Mouse (Mus musculus) kidney, embryonic 14.5 days (tissue): ENCODE measurements around the gene Tgfb1. TPM values are rescaled to one million over a fixed set of nuclear protein-coding genes. Genes with fewer than 3 reads are reported as not detected.

Experiments used
- ATAC-seq: fragments of 200-750 bp; cut with Nextera tagmentation; 2 replicates; pipeline ENCODE4 v1.8.0; 2017; ENCODE audit warnings: moderate number of reproducible peaks, mild to moderate bottlenecking, moderate TSS enrichment, moderate library complexity; ENCODE audit not compliant: low FRiP score, low TSS enrichment
- H3K27ac ChIP-seq: fragments of 300-500 bp; sonication (generic); 2 replicates; pipeline ENCODE4 v1.5.1; 2014; ENCODE audit warnings: low read depth, mild to moderate bottlenecking, low read length, moderate library complexity, mixed read lengths
- H3K27me3 ChIP-seq: fragments of 300-500 bp; sonication (generic); 2 replicates; pipeline ENCODE4 v1.6.1; 2014; ENCODE audit warnings: mild to moderate bottlenecking, low read length; ENCODE audit not compliant: control insufficient read depth, insufficient read depth
- H3K36me3 ChIP-seq: fragments of 300-500 bp; sonication (generic); 2 replicates; pipeline ENCODE4 v1.6.1; 2014; ENCODE audit warnings: low read length, mixed read lengths; ENCODE audit not compliant: control insufficient read depth, insufficient read depth
- H3K4me1 ChIP-seq: fragments of 300-500 bp; sonication (generic); 2 replicates; pipeline ENCODE4 v1.6.1; 2014; ENCODE audit warnings: low read length, mixed read lengths; ENCODE audit not compliant: control insufficient read depth, insufficient read depth
- H3K4me2 ChIP-seq: fragments of 300-500 bp; sonication (generic); replicated peaks from 2 replicates; pipeline ENCODE4 v1.6.1; 2014; ENCODE audit warnings: low read depth, mild to moderate bottlenecking, low read length
- H3K4me3 ChIP-seq: fragments of 300-500 bp; sonication (generic); 2 replicates; pipeline ENCODE4 v1.5.1; 2014; ENCODE audit warnings: mild to moderate bottlenecking, low read length
- H3K9ac ChIP-seq: fragments of 300-500 bp; sonication (generic); 2 replicates; pipeline ENCODE4 v1.6.1; 2014; ENCODE audit warnings: low read depth, mild to moderate bottlenecking, low read length, moderate library complexity
- H3K9me3 ChIP-seq: fragments of 300-500 bp; sonication (generic); 2 replicates; pipeline ENCODE4 v1.6.1; 2016; ENCODE audit warnings: low read length; ENCODE audit not compliant: control insufficient read depth
- WGBS: fragments of 180-500 bp; shearing (Covaris S2); extraction: QIAGEN DNeasy Blood & Tissue Kit; methylation state at CpG from one replicate; pipeline ENCODE4 v1.1.7; 2014; 5-methylcytosine and 5-hydroxymethylcytosine counted together
- polyA plus RNA-seq: library from polyadenylated mRNA; unstranded; fragments of >200 nt; fragmentation: Nextera tagmentation; extraction: Ambion mirVana; gene quantifications from 2 replicates; pipeline ENCODE4 v1.2.1, GENCODE M21; 2014

Tgfb1 gene
- polyA plus RNA-seq, 1 experiment from 2014 or later: 5.1 TPM

DNA sequence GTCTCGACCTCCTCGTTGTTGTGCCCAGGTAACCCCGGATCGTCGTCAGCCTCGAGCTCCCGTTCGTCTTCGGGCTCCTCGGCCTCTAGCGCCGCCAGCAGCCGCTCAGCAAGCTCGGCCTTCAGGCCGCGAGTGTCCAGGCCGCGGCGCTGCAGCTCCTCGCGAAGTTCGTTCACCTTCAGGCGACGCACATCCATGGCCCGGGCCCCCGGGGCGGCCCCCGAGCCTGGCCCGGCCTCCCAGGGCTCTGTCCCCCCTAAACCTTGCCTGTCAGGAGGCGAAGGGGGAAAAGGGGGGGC, 67.6 kb downstream of the Tgfb1 start:
- Histone ChIP-seq H3K4me3 (peak overlapping the region; percentile 97), H3K9ac (peak overlapping the region; percentile 100), H3K9me3 (no peaks in the 10 kb centered on the region), H3K4me2 (peak overlapping the region; percentile 63), H3K36me3 (peaks cover 38% of the 10 kb centered on the region), H3K27me3 (no peaks in the 10 kb centered on the region), H3K4me1 (peaks cover 15% of the 10 kb centered on the region), H3K27ac (peak overlapping the region; percentile 91)
- ATAC-seq: no peak
- under 1% methylated on average over 30 of the region's 30 CpGs for WGBS

Other genes with a start within 250 kb of the Tgfb1 start
- gene Ceacam1, start 209.4 kb upstream of the Tgfb1 start, polyA plus RNA-seq: 2.3 and 5.7 TPM in 2 replicates
- 0.07 TPM in 1 of 2 replicates, not detected in the other for gene Ceacam2, start 147.1 kb upstream of the Tgfb1 start, polyA plus RNA-seq
- 0.29 and 0.32 TPM in 2 replicates for gene Erich4, start 71.1 kb upstream of the Tgfb1 start, polyA plus RNA-seq
- gene Dmac2, start 67.6 kb upstream of the Tgfb1 start, polyA plus RNA-seq: 41.0 and 50.2 TPM in 2 replicates
- gene B3gnt8, start 60.3 kb upstream of the Tgfb1 start, polyA plus RNA-seq: 4.5 and 5.2 TPM in 2 replicates
- gene Bckdha, start 28.0 kb upstream of the Tgfb1 start, polyA plus RNA-seq: 60.6 and 69.6 TPM in 2 replicates
- 93.5 and 98.8 TPM in 2 replicates for gene Exosc5, start 27.8 kb upstream of the Tgfb1 start, polyA plus RNA-seq
- gene Tmem91, start 11.8 kb upstream of the Tgfb1 start, polyA plus RNA-seq: 1.8 and 2.5 TPM in 2 replicates
- 33.6 and 36.5 TPM in 2 replicates for gene B9d2, start 6.2 kb upstream of the Tgfb1 start, polyA plus RNA-seq
- 24.8 and 32.4 TPM in 2 replicates for gene Ccdc97, start 32.1 kb downstream of the Tgfb1 start, polyA plus RNA-seq
- gene Hnrnpul1, start 67.8 kb downstream of the Tgfb1 start, polyA plus RNA-seq: 65.6 and 86.2 TPM in 2 replicates
- gene Axl, start 101.7 kb downstream of the Tgfb1 start, polyA plus RNA-seq: 75.3 and 75.5 TPM in 2 replicates
- 9.3 and 13.4 TPM in 2 replicates for gene Cyp2s1, start 129.9 kb downstream of the Tgfb1 start, polyA plus RNA-seq
- gene Cyp2b10, start 210.6 kb downstream of the Tgfb1 start, polyA plus RNA-seq: not detected in 2 replicates